Mouse (Mus musculus): Measurements from ENCODE around the gene Acly. TPM values are rescaled to one million over a fixed set of nuclear protein-coding genes. Genes with fewer than 3 reads are reported as not detected.

Acly gene
- polyA plus RNA-seq, 1 experiment = 2,639 TPM

Other genes with a start within 250 kb of the Acly start
- gene Eif1, start 208.1 kb downstream of the Acly start, polyA plus RNA-seq (2012; ENCODE audit: insufficient read depth, insufficient read length, missing spikeins) = 1,185 and 1,317 TPM in 2 replicates
- not detected in 2 replicates for gene Gast, start 193.6 kb downstream of the Acly start, polyA plus RNA-seq (2012; ENCODE audit: insufficient read depth, insufficient read length, missing spikeins)
- gene Hap1, start 171.9 kb downstream of the Acly start, polyA plus RNA-seq (2012; ENCODE audit: insufficient read depth, insufficient read length, missing spikeins) = not detected in 2 replicates
- 24.9 and 31.0 TPM in 2 replicates for gene Jup, start 130.2 kb downstream of the Acly start, polyA plus RNA-seq (2012; ENCODE audit: insufficient read depth, insufficient read length, missing spikeins)
- 5.7 and 9.8 TPM in 2 replicates for gene P3h4, start 113.2 kb downstream of the Acly start, polyA plus RNA-seq (2012; ENCODE audit: insufficient read depth, insufficient read length, missing spikeins)
- gene Fkbp10, start 112.3 kb downstream of the Acly start, polyA plus RNA-seq (2012; ENCODE audit: insufficient read depth, insufficient read length, missing spikeins) = 1.7 and 3.3 TPM in 2 replicates
- gene Nt5c3b, start 86.2 kb downstream of the Acly start, polyA plus RNA-seq (2012; ENCODE audit: insufficient read depth, insufficient read length, missing spikeins) = 14.7 and 16.3 TPM in 2 replicates
- gene Klhl10, start 86.1 kb downstream of the Acly start, polyA plus RNA-seq (2012; ENCODE audit: insufficient read depth, insufficient read length, missing spikeins) = not detected in 2 replicates
- gene Klhl11, start 55.3 kb downstream of the Acly start, polyA plus RNA-seq (2012; ENCODE audit: insufficient read depth, insufficient read length, missing spikeins) = 2.5 and 3.4 TPM in 2 replicates
- 28.0 and 35.4 TPM in 2 replicates for gene Ttc25, start 17.6 kb upstream of the Acly start, polyA plus RNA-seq (2012; ENCODE audit: insufficient read depth, insufficient read length, missing spikeins)
- gene Cnp, start 46.9 kb upstream of the Acly start, polyA plus RNA-seq (2012; ENCODE audit: insufficient read depth, insufficient read length, missing spikeins) = 7.7 and 8.4 TPM in 2 replicates
- 32.0 and 37.6 TPM in 2 replicates for gene Nkiras2, start 91.2 kb upstream of the Acly start, polyA plus RNA-seq (2012; ENCODE audit: insufficient read depth, insufficient read length, missing spikeins)
- gene Dnajc7, start 92.2 kb upstream of the Acly start, polyA plus RNA-seq (2012; ENCODE audit: insufficient read depth, insufficient read length, missing spikeins) = 246 and 295 TPM in 2 replicates
- gene Zfp385c, start 164.5 kb upstream of the Acly start, polyA plus RNA-seq (2012; ENCODE audit: insufficient read depth, insufficient read length, missing spikeins) = not detected in 2 replicates
- 3.6 and 6.4 TPM in 2 replicates for gene Dhx58, start 176.3 kb upstream of the Acly start, polyA plus RNA-seq (2012; ENCODE audit: insufficient read depth, insufficient read length, missing spikeins)
- 6.9 and 8.4 TPM in 2 replicates for gene Kat2a, start 184.5 kb upstream of the Acly start, polyA plus RNA-seq (2012; ENCODE audit: insufficient read depth, insufficient read length, missing spikeins)
- not detected in 2 replicates for gene Hspb9, start 185.8 kb upstream of the Acly start, polyA plus RNA-seq (2012; ENCODE audit: insufficient read depth, insufficient read length, missing spikeins)
- gene Rab5c, start 210.2 kb upstream of the Acly start, polyA plus RNA-seq (2012; ENCODE audit: insufficient read depth, insufficient read length, missing spikeins) = 148 and 163 TPM in 2 replicates
- not detected in 2 replicates for gene Kcnh4, start 231.9 kb upstream of the Acly start, polyA plus RNA-seq (2012; ENCODE audit: insufficient read depth, insufficient read length, missing spikeins)
- not detected in 2 replicates for gene Hcrt, start 234.9 kb upstream of the Acly start, polyA plus RNA-seq (2012; ENCODE audit: insufficient read depth, insufficient read length, missing spikeins)
- gene Ghdc, start 243.0 kb upstream of the Acly start, polyA plus RNA-seq (2012; ENCODE audit: insufficient read depth, insufficient read length, missing spikeins) = 9.4 and 11.1 TPM in 2 replicates

Measured in brown adipose tissue, adult 24 weeks (tissue).